Mouse (Mus musculus): ENCODE data around the gene Afmid.
"Not testable (repeated sequence)": the region's sequence is repeated elsewhere in the genome, so short reads cannot be mapped to it uniquely, and the experiment has no call there.

The Afmid gene

DNA sequence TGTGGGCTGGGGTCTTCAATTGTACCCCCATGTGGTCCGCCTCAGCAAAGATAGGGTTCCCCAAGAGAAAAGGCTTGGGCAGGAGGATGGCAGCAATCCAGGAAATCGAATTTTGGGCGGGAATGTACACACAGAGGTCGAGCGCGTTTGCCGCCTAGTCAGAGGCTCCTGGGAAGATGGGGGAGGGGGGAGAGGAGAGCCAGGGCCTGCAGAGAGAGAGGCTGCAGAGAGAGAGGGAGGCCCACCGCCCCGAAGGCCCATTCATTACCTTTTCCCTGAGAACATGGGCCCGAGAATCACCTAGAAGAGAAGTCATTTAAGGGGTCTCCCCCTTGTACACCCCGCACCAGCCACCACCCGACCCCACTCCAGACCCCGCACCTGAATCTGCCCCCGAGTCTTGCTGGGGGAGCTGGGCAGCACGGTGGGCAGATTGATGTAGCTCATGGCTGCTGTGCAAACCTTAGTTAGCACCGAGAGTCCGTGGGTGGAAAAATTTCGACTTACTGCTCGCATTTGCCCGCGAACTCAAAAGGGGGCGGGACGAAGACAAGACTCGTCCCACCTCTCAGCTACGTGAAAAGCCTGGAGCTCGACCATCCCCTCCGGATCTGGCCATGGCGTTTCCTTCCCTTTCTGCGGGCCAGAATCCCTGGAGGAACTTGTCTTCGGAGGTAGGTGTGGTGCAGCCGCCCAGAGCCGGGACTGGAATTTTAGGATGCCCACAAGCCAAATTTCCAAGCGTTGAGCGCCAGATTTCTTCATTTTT, at the start of gene Afmid, which contains the start of gene Tk1:
TSS of gene Afmid (plus strand) at position 592 of the 769 bp plus-strand sequence.
TSS of gene Tk1 (minus strand) at position 760 of the 769 bp plus-strand sequence.
- no peak for DNase-seq (ENCODE audit: low spot score in 2 of 2)

DNA sequence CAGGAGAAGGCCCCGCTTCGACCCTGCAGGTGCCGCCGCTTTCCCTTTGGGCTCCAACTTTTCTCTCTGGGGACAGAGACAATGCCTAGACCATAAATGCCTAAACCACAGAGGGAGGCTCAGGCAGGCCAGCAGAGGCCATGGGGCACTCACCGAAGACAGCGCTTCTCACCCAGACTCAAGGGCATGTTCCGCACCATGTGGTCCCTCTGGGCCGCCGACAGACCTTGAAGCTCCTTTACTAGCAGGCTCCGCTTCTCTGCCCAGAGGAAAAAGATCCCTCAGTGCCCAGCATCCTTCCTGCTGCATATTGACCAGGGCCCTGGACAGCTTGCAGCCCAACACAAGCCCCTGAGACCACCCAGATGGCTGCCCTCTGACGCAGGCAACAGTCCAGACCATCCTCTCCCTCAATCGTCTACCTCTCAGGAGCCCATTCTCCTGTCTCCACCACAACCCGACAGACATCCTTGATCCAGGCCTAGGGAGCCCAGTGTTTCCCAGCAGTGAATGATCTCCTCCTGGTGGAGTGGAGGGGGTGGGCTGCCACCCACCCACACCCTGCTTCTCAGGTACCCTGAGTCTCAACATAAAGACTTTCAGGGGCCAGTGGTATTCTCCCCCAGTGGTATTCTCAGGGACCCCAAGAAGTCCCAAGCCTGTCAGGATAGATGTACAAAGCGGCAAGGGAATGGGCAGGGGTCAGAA, 49.5 kb upstream of the Afmid start:
- DNase-seq (ENCODE audit: low spot score in 2 of 2) = no peak

DNA sequence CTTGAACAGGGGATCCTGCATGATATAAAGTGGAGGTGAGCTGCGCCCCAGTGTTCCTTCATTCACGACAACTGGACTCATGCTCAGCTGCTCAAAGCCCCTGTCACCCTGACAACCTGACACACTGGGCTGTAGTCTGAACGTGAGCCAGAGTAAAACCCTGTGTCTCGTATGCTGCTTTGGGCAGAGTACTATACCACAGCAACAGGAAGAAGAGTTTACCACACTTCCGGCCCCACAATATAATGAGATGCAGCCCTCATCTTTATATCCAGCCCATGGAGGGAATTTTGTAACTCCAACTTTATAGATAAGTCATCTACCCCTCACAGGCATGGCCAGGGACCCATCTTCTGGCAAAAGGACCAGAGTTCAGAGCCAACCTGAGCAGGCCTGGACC, 48.6 kb upstream of the Afmid start:
- no peak for DNase-seq (ENCODE audit: low spot score in 2 of 2)

DNA sequence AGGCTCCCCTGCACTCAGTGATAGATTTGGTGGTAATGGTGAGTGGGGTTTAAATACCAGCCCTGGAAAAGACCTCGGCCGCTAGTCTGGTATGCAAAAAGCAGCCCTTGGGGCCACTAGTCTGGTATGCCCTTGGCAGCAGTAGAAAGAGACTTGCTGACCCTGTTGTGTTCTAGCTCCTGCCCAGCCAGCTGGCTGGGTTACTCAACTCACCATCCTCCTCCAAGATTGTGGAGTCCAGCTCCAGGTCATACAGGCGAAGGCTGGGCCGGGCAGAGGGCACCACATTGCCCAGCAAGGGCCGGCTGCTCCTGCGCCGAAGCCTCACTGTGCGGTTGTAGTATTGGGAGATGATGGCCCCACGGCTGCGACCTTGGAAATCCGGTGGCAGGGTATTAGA, 47.7 kb upstream of the Afmid start:
- no peak for DNase-seq (ENCODE audit: low spot score in 2 of 2)

DNA sequence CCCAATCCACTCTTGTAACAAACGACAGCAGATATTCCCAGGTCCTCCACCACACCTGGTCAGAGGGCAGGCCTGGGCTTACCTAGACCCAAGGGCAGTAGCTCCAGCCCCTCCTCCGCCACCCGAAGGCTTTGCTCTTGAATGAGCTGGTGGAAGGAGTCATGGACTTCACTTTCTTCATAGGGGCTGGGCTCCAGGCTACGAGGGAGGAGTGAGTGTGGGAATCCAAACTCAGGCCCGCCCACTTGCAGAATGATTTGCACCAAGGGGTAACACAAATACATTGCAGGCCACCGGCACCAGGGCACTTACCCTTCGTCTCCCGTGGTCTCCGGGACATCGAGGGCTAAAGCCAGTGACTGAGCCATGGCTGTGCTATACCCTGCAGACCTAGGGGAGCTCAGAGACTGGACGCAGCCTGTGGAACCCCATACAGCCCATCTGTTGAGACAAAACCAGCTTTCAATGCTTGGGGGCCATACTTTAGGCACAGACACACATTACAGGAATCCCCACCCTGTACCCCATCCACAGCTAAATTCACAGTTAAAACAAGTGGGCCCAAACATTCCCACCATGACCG, 46.8 kb upstream of the Afmid start:
- DNase-seq (ENCODE audit: low spot score in 2 of 2) = no peak

DNA sequence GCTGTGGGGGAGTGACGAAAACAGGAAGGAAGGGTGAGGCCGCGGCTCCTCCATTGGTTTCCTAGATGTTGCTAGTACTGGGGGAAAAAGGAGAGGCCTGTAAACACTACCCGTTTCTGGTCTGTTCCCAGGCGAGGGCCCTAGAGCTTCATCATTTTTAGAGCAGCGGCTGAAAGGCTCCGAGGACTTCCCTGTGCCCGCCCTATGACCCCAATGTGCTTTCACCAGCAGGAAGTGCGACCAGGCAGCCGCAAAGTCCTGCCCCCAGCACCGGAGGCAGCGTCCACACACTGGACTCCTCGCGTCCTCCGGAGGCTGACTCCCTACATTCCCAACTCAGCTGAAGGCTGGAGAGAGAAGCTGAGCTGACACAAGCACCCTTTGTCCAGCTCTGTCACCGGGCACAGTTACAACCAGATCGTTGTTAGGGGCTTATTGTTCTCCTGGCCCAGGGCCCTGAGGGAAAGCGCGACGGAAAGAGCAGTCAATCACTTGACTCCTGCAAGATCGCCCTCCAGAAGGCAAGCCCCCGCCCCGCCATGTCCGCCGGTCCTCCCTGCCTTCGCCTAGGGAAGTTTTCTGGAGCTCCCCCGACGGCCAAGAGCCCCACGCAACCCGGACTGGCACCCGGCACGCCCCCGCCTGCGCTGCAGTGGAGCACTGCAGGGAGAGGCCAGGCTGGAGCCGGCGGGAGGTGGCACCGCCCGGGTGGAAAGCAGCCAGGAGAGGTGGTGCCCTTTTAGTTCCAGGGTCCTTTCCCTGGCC, 46.1 kb upstream of the Afmid start:
- DNase-seq (ENCODE audit: low spot score in 2 of 2) = no peak

DNA sequence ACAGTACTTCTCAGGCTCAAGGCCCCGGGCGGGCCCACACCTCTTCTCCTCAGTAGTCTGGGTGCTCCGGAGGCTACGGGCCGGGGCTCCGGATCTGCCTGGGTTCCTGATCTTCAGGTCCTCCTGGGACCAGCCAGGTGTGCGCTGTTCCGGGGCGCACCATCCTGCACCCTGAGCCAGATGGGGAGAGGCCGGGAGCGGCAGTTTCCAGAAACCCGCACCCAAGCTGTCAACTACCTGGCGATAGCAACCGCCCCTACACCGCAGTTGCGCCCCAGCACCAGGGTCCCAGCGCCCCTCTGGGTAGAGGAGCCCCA, 45.6 kb upstream of the Afmid start:
- DNase-seq (ENCODE audit: low spot score in 2 of 2) = no peak

DNA sequence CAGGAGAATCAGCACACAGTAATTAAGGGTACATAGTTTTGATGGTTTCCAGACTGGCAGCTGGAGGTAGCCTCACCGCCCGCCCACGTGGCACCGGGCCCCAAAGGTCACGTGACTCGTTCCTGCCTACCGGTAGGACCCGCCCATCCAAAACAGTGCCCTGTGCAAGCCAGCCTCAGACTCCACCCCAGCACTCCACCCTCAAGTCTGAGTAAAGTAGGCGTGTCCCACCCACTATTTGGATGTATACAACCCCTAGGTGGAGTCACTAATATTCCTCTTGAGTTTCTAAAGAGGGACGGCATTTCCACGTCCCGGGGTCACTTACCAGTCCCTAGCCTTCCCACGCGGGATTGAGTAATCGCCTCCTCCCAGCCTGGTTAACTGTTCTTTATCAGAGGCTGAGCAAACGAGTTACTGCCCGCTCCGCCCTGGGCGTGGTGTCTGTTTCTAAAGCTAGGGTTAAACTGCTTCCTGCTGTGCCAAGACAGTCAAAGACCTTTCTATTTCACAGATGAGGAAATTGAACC, 45.1 kb upstream of the Afmid start:
- DNase-seq (ENCODE audit: low spot score in 2 of 2) = no peak

DNA sequence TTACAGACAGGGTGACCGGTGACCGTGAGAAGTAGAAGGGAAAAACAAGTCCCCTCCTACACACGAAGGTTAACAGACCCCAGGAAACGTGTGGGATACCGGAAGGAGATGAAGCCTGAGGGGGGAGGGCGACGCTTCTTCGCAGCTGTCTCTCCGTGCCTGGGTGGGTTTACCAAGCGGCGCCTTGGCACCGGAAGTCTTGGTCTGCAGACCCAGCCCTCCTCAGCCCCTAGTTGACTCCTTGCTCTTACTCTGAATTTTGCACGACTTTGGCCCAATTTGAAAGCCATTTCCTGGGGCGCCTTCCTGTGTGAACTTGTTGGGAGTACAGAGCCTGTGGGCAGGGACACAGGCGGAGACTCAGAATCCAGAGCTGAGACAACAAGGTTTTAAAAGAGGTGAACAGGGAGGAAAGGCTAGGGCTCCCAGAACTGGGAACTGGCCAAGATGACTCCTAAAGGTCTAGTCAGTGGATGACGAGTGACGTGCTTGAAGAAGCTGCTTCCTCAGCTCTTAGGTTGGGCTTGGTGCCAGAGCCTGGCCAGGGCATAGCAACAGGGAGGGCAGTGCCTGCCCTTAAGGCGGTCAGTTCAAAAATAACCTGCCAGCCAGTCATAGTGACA, 44.4 kb upstream of the Afmid start:
- DNase-seq (ENCODE audit: low spot score in 2 of 2) = no peak

DNA sequence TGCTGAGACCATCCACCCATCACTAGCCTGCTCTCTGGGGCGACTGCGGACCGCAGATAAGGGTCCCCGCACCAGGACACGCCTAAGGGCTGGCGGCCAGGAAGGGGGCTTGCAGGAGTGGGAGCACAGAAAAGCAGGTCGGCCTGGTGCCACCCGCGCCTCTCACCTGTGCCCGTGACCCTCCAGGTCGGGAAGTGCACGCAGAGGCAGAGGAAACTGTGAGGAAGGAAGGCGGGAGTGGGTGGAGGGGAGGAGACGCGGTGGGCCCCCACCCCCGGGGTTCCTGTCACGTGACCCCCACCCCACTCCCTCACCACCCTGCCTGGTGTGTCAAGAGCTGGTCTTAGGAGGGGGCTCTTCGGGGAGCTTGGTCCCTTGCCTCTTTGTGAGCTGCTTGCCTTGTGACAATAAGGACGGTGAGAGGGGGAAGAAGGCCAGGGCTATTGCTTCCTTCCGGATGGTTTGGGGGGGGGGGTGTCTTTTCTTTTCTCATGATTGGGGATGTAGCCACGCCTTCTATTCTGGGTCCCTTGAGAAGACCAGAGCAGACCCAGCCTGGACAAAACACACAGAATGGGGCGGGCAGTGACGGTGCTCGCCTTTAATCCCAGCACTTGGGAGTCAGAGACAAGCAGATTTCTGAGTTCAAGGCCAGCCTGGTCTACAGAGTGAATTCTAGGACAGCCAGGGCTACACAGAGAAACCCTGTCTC, 43.6 kb upstream of the Afmid start, which contains the start of the genes Tmc8 and Tmc6:
TSS of gene Tmc8 (plus strand) at position 84 of the 712 bp plus-strand sequence.
TSS of gene Tmc6 (minus strand) at position 206 of the 712 bp plus-strand sequence.
- no peak for DNase-seq (ENCODE audit: low spot score in 2 of 2)

DNA sequence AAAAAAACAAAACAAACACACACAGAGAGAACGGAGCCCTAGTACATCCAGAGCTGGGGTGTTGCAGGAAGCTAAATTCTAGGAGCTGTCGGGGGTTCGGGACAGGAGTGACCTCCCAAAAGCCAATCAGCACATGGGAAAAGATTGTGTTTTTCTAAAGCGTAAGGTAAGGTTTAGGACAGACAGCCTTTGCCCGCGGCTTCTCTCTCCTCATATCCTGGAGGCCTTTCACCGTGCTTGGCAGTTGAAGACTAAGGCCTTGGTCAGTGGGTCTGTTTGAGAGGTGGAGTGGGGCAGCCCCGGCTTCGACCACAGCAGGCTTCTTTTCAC, 43.1 kb upstream of the Afmid start:
- no peak for DNase-seq (ENCODE audit: low spot score in 2 of 2)

DNA sequence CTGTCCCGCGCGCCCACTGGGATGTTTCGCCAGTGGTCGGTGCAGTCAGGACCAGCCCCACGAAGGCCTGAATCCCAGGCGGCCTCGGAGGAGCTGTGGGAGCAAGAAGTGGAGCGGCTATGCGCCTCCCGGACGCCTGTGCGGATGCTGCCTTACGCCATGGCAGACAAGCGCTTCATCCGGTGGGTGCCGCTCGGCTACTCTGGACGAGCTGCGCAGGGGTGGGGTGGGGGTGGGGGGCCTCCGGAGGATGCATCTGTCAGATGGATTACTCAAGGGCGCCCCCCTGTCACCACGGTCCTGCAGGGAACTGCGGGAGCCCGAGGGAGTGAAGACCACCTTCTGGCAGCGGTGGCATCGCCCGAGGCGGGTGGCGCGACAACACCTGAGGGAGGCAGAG, 42.6 kb upstream of the Afmid start:
- no peak for DNase-seq (ENCODE audit: low spot score in 2 of 2)

DNA sequence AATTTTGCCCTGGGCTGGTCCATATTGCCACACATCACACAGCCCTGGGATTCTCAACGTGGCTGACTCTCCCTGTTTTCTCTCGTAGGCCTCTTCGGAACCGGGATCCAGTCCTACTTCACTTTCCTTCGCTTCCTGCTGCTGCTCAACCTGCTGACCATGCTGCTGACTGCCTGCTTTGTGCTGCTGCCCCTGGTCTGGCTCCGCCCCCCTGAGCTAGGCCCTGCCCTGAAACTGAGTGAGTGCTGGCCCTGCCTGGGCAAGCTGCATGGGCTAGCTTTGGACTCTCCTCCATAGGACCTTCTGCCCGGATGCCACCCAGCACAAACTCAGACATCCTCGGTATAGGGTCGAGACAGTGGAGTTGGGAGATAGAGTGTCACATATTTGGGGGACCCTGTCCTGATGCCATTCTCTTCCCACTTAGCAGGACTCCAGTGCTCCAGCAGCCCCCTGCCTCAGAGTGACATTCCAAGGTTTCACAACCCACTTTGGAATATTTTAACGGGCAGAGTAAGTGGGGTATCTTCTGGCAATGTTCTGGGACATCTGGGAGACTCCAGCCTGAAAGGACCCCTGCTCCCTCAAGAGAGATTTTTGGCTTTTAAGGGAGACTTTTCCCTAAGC, 41.9 kb upstream of the Afmid start:
- no peak for DNase-seq (ENCODE audit: low spot score in 2 of 2)

DNA sequence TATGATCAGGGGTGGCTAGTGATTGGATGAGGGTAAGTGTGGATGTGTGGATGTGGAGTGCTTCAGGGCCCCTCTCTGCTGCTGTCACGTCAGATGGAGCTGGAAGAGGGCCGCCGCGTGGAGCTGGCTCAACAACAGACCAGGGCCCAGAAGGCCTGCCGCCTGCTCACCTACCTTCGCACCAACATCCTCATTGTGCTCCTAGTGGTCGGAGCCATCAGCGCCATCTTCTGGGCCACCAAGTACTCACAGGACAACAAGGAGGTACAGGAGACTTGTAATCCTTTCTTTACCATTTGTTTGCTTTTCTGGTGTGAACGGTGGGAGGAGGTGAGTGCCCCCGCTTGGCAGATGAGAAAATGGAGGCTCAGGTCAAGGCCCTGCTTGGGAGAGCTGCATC, 39.4 kb upstream of the Afmid start:
- DNase-seq (ENCODE audit: low spot score in 2 of 2) = no peak

DNA sequence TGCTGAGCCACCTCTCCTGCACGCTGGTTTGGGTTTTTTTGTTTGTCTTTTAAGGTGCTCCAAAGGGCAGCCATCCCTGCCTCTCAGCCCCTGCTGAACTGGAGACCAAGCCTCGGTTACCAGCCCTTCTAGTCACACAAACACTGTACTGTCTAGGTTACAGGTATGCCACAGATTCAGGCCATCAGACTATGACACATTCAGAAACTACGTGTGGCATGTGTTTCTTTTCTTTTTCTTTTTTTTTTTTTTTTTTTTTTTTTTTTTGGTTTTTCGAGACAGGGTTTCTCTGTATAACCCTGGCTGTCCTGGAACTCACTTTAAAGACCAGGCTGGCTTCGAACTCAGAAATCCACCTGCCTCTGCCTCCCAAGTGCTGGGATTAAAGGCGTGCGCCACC, 37.2 kb upstream of the Afmid start:
- DNase-seq (ENCODE audit: low spot score in 2 of 2) = not testable (repeated sequence)

DNA sequence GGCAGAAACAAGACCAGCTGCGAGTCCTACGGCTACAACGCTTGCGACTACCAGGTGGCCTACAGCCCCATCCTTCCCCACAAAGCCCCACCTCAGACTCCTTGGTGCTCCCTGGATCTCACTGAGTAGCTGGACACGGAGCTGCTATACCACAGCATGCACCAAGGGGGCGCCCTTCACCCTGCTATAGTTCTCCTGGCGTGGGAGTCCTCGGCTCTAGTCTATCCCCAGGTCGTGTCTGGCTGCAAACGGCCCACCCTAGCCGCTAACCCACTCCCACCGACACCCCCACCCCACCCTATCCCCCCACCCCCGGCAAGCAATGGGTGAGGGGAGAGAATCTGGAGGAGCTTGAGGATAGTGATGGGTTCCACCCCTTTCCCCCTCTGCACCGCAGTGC, 35.4 kb upstream of the Afmid start:
- peak in 1 of 2 experiments; percentile 66 for DNase-seq (ENCODE audit: low spot score in 2 of 2)

DNA sequence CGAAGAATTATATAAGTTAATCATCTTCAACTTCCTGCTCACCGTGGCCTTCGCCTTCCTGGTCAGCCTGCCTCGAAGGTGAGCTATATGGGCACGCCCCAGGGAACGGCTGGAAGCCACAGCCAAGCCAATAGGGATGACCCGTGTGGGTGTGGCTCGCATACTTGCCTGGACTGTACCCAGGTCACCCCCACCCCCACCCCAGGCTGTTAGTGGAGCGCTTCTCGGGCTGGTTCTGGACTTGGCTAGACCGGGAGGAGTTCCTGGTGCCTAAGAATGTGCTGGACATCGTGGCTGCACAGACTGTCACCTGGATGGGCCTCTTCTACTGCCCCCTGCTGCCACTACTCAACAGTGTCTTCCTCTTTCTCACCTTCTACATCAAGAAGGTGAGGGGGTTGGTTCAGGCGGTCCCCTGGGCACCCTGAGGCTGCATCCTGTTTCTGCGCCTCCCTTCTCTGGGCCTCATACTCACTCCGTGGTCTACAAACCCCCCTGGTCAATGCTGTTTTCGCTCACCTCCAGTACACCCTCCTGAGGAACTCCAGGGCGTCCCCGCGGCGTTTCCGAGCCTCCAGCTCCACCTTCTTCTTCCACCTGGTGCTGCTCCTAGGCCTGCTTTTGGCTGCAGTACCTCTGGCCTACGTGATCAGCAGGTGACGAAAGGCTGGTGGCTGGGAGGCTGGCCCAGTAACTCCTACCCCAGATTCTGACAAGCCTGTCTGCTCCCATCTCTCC, 34.9 kb upstream of the Afmid start:
- DNase-seq (ENCODE audit: low spot score in 2 of 2) = no peak

DNA sequence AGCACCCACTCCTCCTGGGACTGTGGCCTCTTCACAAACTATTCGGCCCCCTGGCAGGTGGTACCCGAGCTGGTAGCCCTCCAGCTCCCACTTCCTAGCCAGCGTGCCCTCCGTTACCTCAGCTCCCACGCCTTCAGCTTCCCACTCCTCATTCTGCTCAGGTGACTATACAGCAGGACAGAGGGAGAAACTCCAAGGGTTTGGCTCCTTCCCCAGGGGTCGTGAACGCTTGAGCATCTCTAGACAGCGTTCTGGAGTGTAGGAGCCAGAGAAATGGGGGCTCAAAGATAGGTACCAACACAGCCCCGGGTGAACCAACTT, 34.3 kb upstream of the Afmid start:
- DNase-seq (ENCODE audit: low spot score in 2 of 2) = no peak

DNA sequence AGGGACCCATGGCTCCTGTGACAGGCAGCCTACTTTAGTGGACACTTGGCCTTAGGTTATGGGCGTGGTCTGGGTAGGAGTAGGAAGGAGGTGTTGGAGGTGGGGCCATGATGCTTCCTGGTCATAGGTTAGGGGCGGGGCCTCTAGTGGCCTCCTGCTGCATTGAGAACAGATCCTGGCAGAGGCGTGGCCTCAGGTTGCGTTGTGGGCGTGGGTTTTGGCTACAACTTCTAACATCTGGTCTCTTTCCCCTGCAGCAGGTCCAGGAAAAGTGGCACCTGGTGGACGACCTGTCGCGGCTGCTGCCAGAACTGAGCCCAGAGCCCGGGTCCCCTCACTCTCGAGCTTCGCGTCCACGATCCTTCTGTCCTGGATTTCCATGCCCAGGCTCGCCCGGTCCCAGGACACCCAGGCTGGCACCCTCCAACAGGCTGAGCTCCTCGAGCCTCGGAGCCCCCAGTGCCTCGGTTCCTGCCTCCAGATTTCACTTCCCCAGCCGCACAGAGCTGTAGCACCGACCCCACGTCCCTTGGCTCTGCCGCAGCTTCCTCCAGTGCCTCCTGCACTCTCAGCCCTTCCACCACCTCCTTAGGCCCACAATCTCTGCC, 33.3 kb upstream of the Afmid start:
- DNase-seq (ENCODE audit: low spot score in 2 of 2) = no peak
